Mouse (Mus musculus) lung, embryonic 14.5 days (tissue): ENCODE measurements around the gene Agbl4. TPM values are rescaled to one million over a fixed set of nuclear protein-coding genes. Genes with fewer than 3 reads are reported as not detected.

Experiments
- ATAC-seq: fragments of 200-750 bp; cut with Nextera tagmentation; 2 replicates; pipeline ENCODE4 v1.8.0; 2017; ENCODE audit warnings: mild to moderate bottlenecking, moderate TSS enrichment, moderate library complexity; ENCODE audit not compliant: insufficient read depth
- DNase-seq: peaks from one replicate; pipeline ENCODE4 v3.0.0-alpha.2; 2015
- H3K27ac ChIP-seq: fragments of 300-500 bp; sonication (generic); 2 replicates; pipeline ENCODE4 v1.5.1; 2014; ENCODE audit warnings: low read depth, mild to moderate bottlenecking, moderate library complexity
- H3K27me3 ChIP-seq: fragments of 300-500 bp; sonication (generic); 2 replicates; pipeline ENCODE4 v1.6.1; 2014; ENCODE audit warnings: low read length, control low read depth; ENCODE audit not compliant: insufficient read depth
- H3K36me3 ChIP-seq: fragments of 300-500 bp; sonication (generic); 2 replicates; pipeline ENCODE4 v1.6.1; 2014; ENCODE audit warnings: control low read depth; ENCODE audit not compliant: insufficient read depth
- H3K4me1 ChIP-seq: fragments of 300-500 bp; sonication (generic); 2 replicates; pipeline ENCODE4 v1.6.1; 2014; ENCODE audit warnings: antibody characterized with exemption, control low read depth; ENCODE audit not compliant: insufficient read depth
- H3K4me2 ChIP-seq: fragments of 300-500 bp; sonication (generic); 2 replicates; pipeline ENCODE4 v1.6.1; 2014; ENCODE audit warnings: mild to moderate bottlenecking
- H3K4me3 ChIP-seq: fragments of 300-500 bp; sonication (generic); 2 replicates; pipeline ENCODE4 v1.5.1; 2014; ENCODE audit warnings: low read depth, low read length
- H3K9ac ChIP-seq: fragments of 300-500 bp; sonication (generic); 2 replicates; pipeline ENCODE4 v1.6.1; 2014
- H3K9me3 ChIP-seq: fragments of 300-500 bp; sonication (generic); 2 replicates; pipeline ENCODE4 v1.6.1; 2016; ENCODE audit warnings: low read depth, low read length, control low read depth
- CTCF ChIP-seq: IDR thresholded peaks from 2 replicates; pipeline ENCODE4 v1.5.1; 2016; ENCODE audit warnings: antibody characterized with exemption, low read depth
- WGBS: fragments of 180-500 bp; shearing (Covaris S2); extraction: QIAGEN DNeasy Blood & Tissue Kit; methylation state at CpG from one replicate; pipeline ENCODE4 v1.1.7; 2014; 5-methylcytosine and 5-hydroxymethylcytosine counted together
- polyA plus RNA-seq: library from polyadenylated mRNA; unstranded; fragments of >200 nt; fragmentation: Nextera tagmentation; extraction: Ambion mirVana; gene quantifications from 2 replicates; pipeline ENCODE4 v1.2.1, GENCODE M21; 2014

The Agbl4 gene
- polyA plus RNA-seq, 1 experiment from 2014 or later, result 0.34 TPM

GRCm38 (mm10) chr4:111469847-111470246 lies 1072.4 kb downstream of the Agbl4 start:
- ATAC-seq (no peak), DNase-seq (no peak)
- Histone ChIP-seq H3K4me1 (peaks cover 6% of the 10 kb centered on the region; the same call in 1 of the 2 replicates), H3K4me2 (no peak overlapping the region), H3K27me3 (no peaks in the 10 kb centered on the region), H3K9me3 (no peaks in the 10 kb centered on the region), H3K9ac (no peak overlapping the region), H3K27ac (no peak overlapping the region), H3K4me3 (no peak overlapping the region), H3K36me3 (no peaks in the 10 kb centered on the region)
- 64% methylated on average over 2 of the region's 2 CpGs for WGBS
- TF ChIP-seq CTCF, result no peak

GRCm38 (mm10) chr4:111471726-111472125 lies 1074.3 kb downstream of the Agbl4 start:
- Histone ChIP-seq H3K4me2 (no peak overlapping the region), H3K36me3 (no peaks in the 10 kb centered on the region), H3K4me1 (peaks cover 6% of the 10 kb centered on the region; the same call in 1 of the 2 replicates), H3K9me3 (no peaks in the 10 kb centered on the region), H3K27me3 (no peaks in the 10 kb centered on the region), H3K9ac (no peak overlapping the region), H3K27ac (no peak overlapping the region), H3K4me3 (no peak overlapping the region)
- no peak for TF ChIP-seq CTCF
- WGBS, result 67% methylated on average over 3 of the region's 3 CpGs
- ATAC-seq, result no peak
- DNase-seq, result no peak

GRCm38 (mm10) chr4:111472511-111472910 lies 1075.0 kb downstream of the Agbl4 start:
- Histone ChIP-seq H3K9me3 (no peaks in the 10 kb centered on the region), H3K4me1 (peaks cover under 1% of the 10 kb centered on the region; the same call in 1 of the 2 replicates), H3K4me3 (no peak overlapping the region), H3K4me2 (no peak overlapping the region), H3K27me3 (no peaks in the 10 kb centered on the region), H3K9ac (no peak overlapping the region), H3K36me3 (no peaks in the 10 kb centered on the region), H3K27ac (no peak overlapping the region)
- DNase-seq, result no peak
- TF ChIP-seq CTCF, result no peak
- 70% methylated on average over 3 of the region's 3 CpGs for WGBS
- no peak for ATAC-seq

- WGBS, result 48% methylated on average over 1 of the region's 1 CpGs
- Histone ChIP-seq H3K27me3 (no peaks in the 10 kb centered on the region), H3K27ac (no peak overlapping the region), H3K9ac (no peak overlapping the region), H3K4me3 (no peak overlapping the region), H3K4me1 (no peaks in the 10 kb centered on the region), H3K9me3 (no peaks in the 10 kb centered on the region), H3K36me3 (no peaks in the 10 kb centered on the region), H3K4me2 (no peak overlapping the region)
- no peak for TF ChIP-seq CTCF
- peak; percentile 50 for DNase-seq
- no peak for ATAC-seq
Observed at GRCm38 (mm10) chr4:111473014-111473413, 1075.6 kb downstream of the Agbl4 start.

- ATAC-seq, result no peak
- no peaks in the 10 kb centered on the region for H3K4me1 ChIP-seq
- H3K4me3 ChIP-seq, result no peak overlapping the region
- H3K36me3 ChIP-seq, result no peaks in the 10 kb centered on the region
- H3K4me2 ChIP-seq, result no peak overlapping the region
- no peak for TF ChIP-seq CTCF
- 56% methylated on average over 10 of the region's 10 CpGs for WGBS
- H3K27me3 ChIP-seq, result no peaks in the 10 kb centered on the region
- DNase-seq, result no peak
- no peak overlapping the region for H3K9ac ChIP-seq
- H3K9me3 ChIP-seq, result no peaks in the 10 kb centered on the region
- H3K27ac ChIP-seq, result no peak overlapping the region
Observed at GRCm38 (mm10) chr4:111475374-111475971, 1078.0 kb downstream of the Agbl4 start.

GRCm38 (mm10) chr4:111477507-111477906 lies 1080.0 kb downstream of the Agbl4 start:
- no peak overlapping the region for H3K27ac ChIP-seq
- no peaks in the 10 kb centered on the region for H3K36me3 ChIP-seq
- H3K27me3 ChIP-seq, result no peaks in the 10 kb centered on the region
- ATAC-seq (no peak), DNase-seq (no peak)
- 51% methylated on average over 4 of the region's 4 CpGs for WGBS
- H3K9me3 ChIP-seq, result no peaks in the 10 kb centered on the region
- no peak overlapping the region for H3K4me2 ChIP-seq
- H3K9ac ChIP-seq, result no peak overlapping the region
- no peaks in the 10 kb centered on the region for H3K4me1 ChIP-seq
- no peak for TF ChIP-seq CTCF
- H3K4me3 ChIP-seq, result no peak overlapping the region

- Histone ChIP-seq H3K4me1 (no peaks in the 10 kb centered on the region), H3K36me3 (no peaks in the 10 kb centered on the region), H3K27me3 (no peaks in the 10 kb centered on the region), H3K4me3 (no peak overlapping the region), H3K27ac (no peak overlapping the region), H3K4me2 (no peak overlapping the region), H3K9me3 (no peaks in the 10 kb centered on the region), H3K9ac (no peak overlapping the region)
- no peak for ATAC-seq
- WGBS, result 68% methylated on average over 5 of the region's 5 CpGs
- TF ChIP-seq CTCF, result no peak
- no peak for DNase-seq
Observed at GRCm38 (mm10) chr4:111483499-111483898, 1086.0 kb downstream of the Agbl4 start.
